Mouse (Mus musculus) C2C12 (cell line): ENCODE results near the gene 4931408C20Rik.

ENCODE experiments used
- CEBPB ChIP-seq: IDR thresholded peaks from one replicate; pipeline ENCODE4 v1.6.1; 2011; ENCODE audit warnings: low read depth, mild to moderate bottlenecking, control low read depth, moderate library complexity
- CTCF ChIP-seq: IDR thresholded peaks from one replicate; pipeline ENCODE4 v1.5.1; 2011; ENCODE audit not compliant: control insufficient read depth, insufficient read depth, insufficient read length
- FOSL1 ChIP-seq: IDR thresholded peaks from one replicate; pipeline ENCODE4 v1.8.0; 2011; ENCODE audit warnings: mild to moderate bottlenecking, low read length; ENCODE audit not compliant: poor library complexity, insufficient read depth, severe bottlenecking
- MAX ChIP-seq: IDR thresholded peaks from one replicate; pipeline ENCODE4 v1.6.1; 2011; ENCODE audit warnings: mild to moderate bottlenecking, control low read depth
- MYOG ChIP-seq: IDR thresholded peaks from one replicate; pipeline ENCODE4 v1.6.1; 2011; ENCODE audit not compliant: control insufficient read depth, insufficient read length; ENCODE audit errors: extremely low read depth
- USF1 ChIP-seq: IDR thresholded peaks from one replicate; pipeline ENCODE4 v1.6.1; 2011; ENCODE audit warnings: low read depth, mild to moderate bottlenecking, control low read depth, moderate library complexity

DNA sequence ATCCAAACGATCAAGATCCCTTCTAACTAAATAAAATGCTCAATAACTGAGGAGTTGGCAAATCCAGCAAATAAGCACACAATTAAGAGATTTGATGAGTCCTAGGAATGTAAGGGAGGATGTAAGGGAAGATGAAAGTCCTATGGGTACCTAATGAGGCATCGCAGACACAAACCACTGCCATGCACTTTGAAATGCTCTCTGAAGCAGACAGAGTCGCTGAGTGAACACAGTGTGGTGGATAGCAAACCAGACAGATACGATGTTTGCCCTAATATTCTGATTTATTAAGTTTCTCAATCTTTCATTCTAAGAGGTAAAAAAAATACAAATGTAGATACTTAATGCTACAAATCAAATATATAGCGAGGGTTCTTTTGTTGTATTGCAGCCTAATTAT is 51.2 kb downstream of the 4931408C20Rik start:
- TF ChIP-seq CTCF (no peak), MYOG (no peak), MAX (no peak), FOSL1 (no peak), USF1 (no peak), CEBPB (no peak)
